Mouse (Mus musculus): ENCODE results near the gene Inafm2. TPM values are rescaled to one million over a fixed set of nuclear protein-coding genes. Genes with fewer than 3 reads are reported as not detected.

The Inafm2 gene
- 24.2 and 24.6 TPM in 2 replicates for polyA plus RNA-seq (2016; fragmentation: Nextera tagmentation; extraction: Ambion mirVana)

- Histone ChIP-seq H3K4me1 (peaks cover 57% of the 10 kb centered on the region), H3K27me3 (ENCODE audit: low read depth, poor library complexity, severe bottlenecking) (peaks cover 44% of the 10 kb centered on the region), H3K36me3 (peaks cover 17% of the 10 kb centered on the region), H3K4me3 (peak within 1 kb of the TSS; percentile 98), H3K27ac (replicated peaks) (peak within 1 kb of the TSS; percentile 91), H3K9me3 (replicated peaks) (no peaks in the 10 kb centered on the region)
- 4% methylated on average over 50 of the region's 57 CpGs for WGBS
- peak; percentile 91 for DNase-seq (ENCODE audit: low spot score)
Observed at GRCm38 (mm10) chr2:118745232-118745884, at the start of gene Inafm2. Gene Inafm2, plus strand, starts transcription at chr2:118745758.

- no peak overlapping the region for H3K4me3 ChIP-seq
- H3K36me3 ChIP-seq = no peaks in the 10 kb centered on the region
- WGBS = 61% methylated on average over 21 of the region's 21 CpGs
- H3K4me1 ChIP-seq = peaks cover 11% of the 10 kb centered on the region
- peaks cover 91% of the 10 kb centered on the region for H3K27me3 ChIP-seq (ENCODE audit: low read depth, poor library complexity, severe bottlenecking)
- DNase-seq (ENCODE audit: low spot score) = no peak
- no peaks in the 10 kb centered on the region for H3K9me3 ChIP-seq (replicated peaks)
- H3K27ac ChIP-seq (replicated peaks) = no peak overlapping the region
Observed at GRCm38 (mm10) chr2:118696451-118697308, 48.9 kb upstream of the Inafm2 start.

- no peaks in the 10 kb centered on the region for H3K9me3 ChIP-seq (replicated peaks)
- no peak overlapping the region for H3K4me3 ChIP-seq
- no peak overlapping the region for H3K27ac ChIP-seq (replicated peaks)
- H3K27me3 ChIP-seq (ENCODE audit: low read depth, poor library complexity, severe bottlenecking) = peaks cover 94% of the 10 kb centered on the region
- DNase-seq (ENCODE audit: low spot score) = no peak
- 52% methylated on average over 5 of the region's 5 CpGs for WGBS
- H3K4me1 ChIP-seq = peaks cover 15% of the 10 kb centered on the region
- no peaks in the 10 kb centered on the region for H3K36me3 ChIP-seq
Observed at GRCm38 (mm10) chr2:118697311-118697877, 48.2 kb upstream of the Inafm2 start.

- H3K27me3 ChIP-seq (ENCODE audit: low read depth, poor library complexity, severe bottlenecking) = peaks cover 97% of the 10 kb centered on the region
- no peak for DNase-seq (ENCODE audit: low spot score)
Observed at GRCm38 (mm10) chr2:118697955-118698354, 47.6 kb upstream of the Inafm2 start.

GRCm38 (mm10) chr2:118700179-118701062 lies 45.1 kb upstream of the Inafm2 start:
- Histone ChIP-seq H3K36me3 (no peaks in the 10 kb centered on the region), H3K9me3 (replicated peaks) (no peaks in the 10 kb centered on the region), H3K4me3 (peak overlapping the region; percentile 39), H3K27ac (replicated peaks) (no peak overlapping the region), H3K27me3 (ENCODE audit: low read depth, poor library complexity, severe bottlenecking) (peaks cover 97% of the 10 kb centered on the region), H3K4me1 (peaks cover 38% of the 10 kb centered on the region)
- DNase-seq (ENCODE audit: low spot score) = peak; percentile 87
- 2% methylated on average over 32 of the region's 32 CpGs for WGBS

More at GRCm38 (mm10) chr2:118697955-118698354, 47.6 kb upstream of the Inafm2 start:
- WGBS = 38% methylated on average over 7 of the region's 7 CpGs
- no peaks in the 10 kb centered on the region for H3K9me3 ChIP-seq (replicated peaks)
- H3K4me1 ChIP-seq = peaks cover 21% of the 10 kb centered on the region
- H3K27ac ChIP-seq (replicated peaks) = no peak overlapping the region
- no peak overlapping the region for H3K4me3 ChIP-seq
- H3K36me3 ChIP-seq = no peaks in the 10 kb centered on the region

GRCm38 (mm10) chr2:118701161-118701560 lies 44.4 kb upstream of the Inafm2 start:
- Histone ChIP-seq H3K27me3 (ENCODE audit: low read depth, poor library complexity, severe bottlenecking) (peaks cover 99% of the 10 kb centered on the region), H3K4me1 (peaks cover 40% of the 10 kb centered on the region), H3K9me3 (replicated peaks) (no peaks in the 10 kb centered on the region), H3K36me3 (no peaks in the 10 kb centered on the region), H3K4me3 (peak overlapping the region; percentile 39; the same call in 1 of the 2 replicates), H3K27ac (replicated peaks) (no peak overlapping the region)
- no peak for DNase-seq (ENCODE audit: low spot score)
- WGBS = 3% methylated on average over 5 of the region's 5 CpGs

GRCm38 (mm10) chr2:118701971-118702882 lies 43.3 kb upstream of the Inafm2 start:
- peaks cover 99% of the 10 kb centered on the region for H3K27me3 ChIP-seq (ENCODE audit: low read depth, poor library complexity, severe bottlenecking)

GRCm38 (mm10) chr2:118702883-118703761 lies 42.4 kb upstream of the Inafm2 start:
- Histone ChIP-seq H3K36me3 (no peaks in the 10 kb centered on the region), H3K27me3 (ENCODE audit: low read depth, poor library complexity, severe bottlenecking) (peaks cover 99% of the 10 kb centered on the region), H3K9me3 (replicated peaks) (no peaks in the 10 kb centered on the region), H3K4me3 (peak overlapping the region; percentile 54), H3K27ac (replicated peaks) (0 out of 2 replicates have a peak overlapping the region, but pooled peaks have one; percentile 13), H3K4me1 (peaks cover 50% of the 10 kb centered on the region)
- under 1% methylated on average over 93 of the region's 93 CpGs for WGBS
- DNase-seq (ENCODE audit: low spot score) = peak; percentile 74

More at GRCm38 (mm10) chr2:118701971-118702882, 43.3 kb upstream of the Inafm2 start:
- Histone ChIP-seq H3K27ac (replicated peaks) (0 out of 2 replicates have a peak overlapping the region, but pooled peaks have one; percentile 13), H3K4me1 (peaks cover 50% of the 10 kb centered on the region), H3K4me3 (peak overlapping the region; percentile 54), H3K9me3 (replicated peaks) (no peaks in the 10 kb centered on the region), H3K36me3 (no peaks in the 10 kb centered on the region)
- DNase-seq (ENCODE audit: low spot score) = peak; percentile 59
- 2% methylated on average over 51 of the region's 51 CpGs for WGBS

- H3K36me3 ChIP-seq = no peaks in the 10 kb centered on the region
- peaks cover 50% of the 10 kb centered on the region for H3K4me1 ChIP-seq
- H3K27me3 ChIP-seq (ENCODE audit: low read depth, poor library complexity, severe bottlenecking) = peaks cover 100% of the 10 kb centered on the region
- peak; percentile 44 for DNase-seq (ENCODE audit: low spot score)
- under 1% methylated on average over 50 of the region's 50 CpGs for WGBS
- peak within 1 kb of the TSS; percentile 54 for H3K4me3 ChIP-seq
- H3K9me3 ChIP-seq (replicated peaks) = no peaks in the 10 kb centered on the region
- H3K27ac ChIP-seq (replicated peaks) = 0 out of 2 replicates have a peak within 1 kb of the TSS, but pooled peaks have one; percentile 13
Observed at GRCm38 (mm10) chr2:118703913-118704730, 41.4 kb upstream of the Inafm2 start, which contains the start of gene Ankrd63. Gene Ankrd63, minus strand, starts transcription at chr2:118703963.

- no peaks in the 10 kb centered on the region for H3K36me3 ChIP-seq
- 3% methylated on average over 6 of the region's 6 CpGs for WGBS
- peaks cover 56% of the 10 kb centered on the region for H3K4me1 ChIP-seq
- no peak overlapping the region for H3K4me3 ChIP-seq
- DNase-seq (ENCODE audit: low spot score) = no peak
- H3K9me3 ChIP-seq (replicated peaks) = no peaks in the 10 kb centered on the region
- peaks cover 100% of the 10 kb centered on the region for H3K27me3 ChIP-seq (ENCODE audit: low read depth, poor library complexity, severe bottlenecking)
- no peak overlapping the region for H3K27ac ChIP-seq (replicated peaks)
Observed at GRCm38 (mm10) chr2:118706436-118706835, 39.1 kb upstream of the Inafm2 start.
